Mouse (Mus musculus) liver, embryonic 15.5 days (tissue): ENCODE measurements around the gene Cacna1c. TPM values are rescaled to one million over a fixed set of nuclear protein-coding genes. Genes with fewer than 3 reads are reported as not detected.

Source experiments
- ATAC-seq: fragments of 200-750 bp; cut with Nextera tagmentation; 2 replicates; pipeline ENCODE4 v1.8.0; 2017; ENCODE audit warnings: moderate number of reproducible peaks, mild to moderate bottlenecking, moderate library complexity; ENCODE audit not compliant: insufficient read depth
- H3K27ac ChIP-seq: fragments of 300-500 bp; sonication (generic); replicated peaks from 2 replicates; pipeline ENCODE4 v1.5.1; 2015; ENCODE audit warnings: mild to moderate bottlenecking, inconsistent platforms
- H3K27me3 ChIP-seq: fragments of 300-500 bp; sonication (generic); 2 replicates; pipeline ENCODE4 v1.6.1; 2015; ENCODE audit warnings: mild to moderate bottlenecking, inconsistent platforms
- H3K36me3 ChIP-seq: fragments of 300-500 bp; sonication (generic); replicated peaks from 2 replicates; pipeline ENCODE4 v1.6.1; 2015; ENCODE audit warnings: moderate library complexity, mild to moderate bottlenecking, inconsistent platforms
- H3K4me1 ChIP-seq: fragments of 300-500 bp; sonication (generic); replicated peaks from 2 replicates; pipeline ENCODE4 v1.6.1; 2015; ENCODE audit warnings: inconsistent platforms
- H3K4me2 ChIP-seq: fragments of 300-500 bp; sonication (generic); 2 replicates; pipeline ENCODE4 v1.6.1; 2015; ENCODE audit warnings: moderate library complexity, mild to moderate bottlenecking, inconsistent platforms
- H3K4me3 ChIP-seq: fragments of 300-500 bp; sonication (generic); replicated peaks from 2 replicates; pipeline ENCODE4 v1.5.1; 2015; ENCODE audit warnings: mild to moderate bottlenecking, inconsistent platforms
- H3K9ac ChIP-seq: fragments of 300-500 bp; sonication (generic); 2 replicates; pipeline ENCODE4 v1.6.1; 2015; ENCODE audit warnings: moderate library complexity, mild to moderate bottlenecking, inconsistent platforms
- H3K9me3 ChIP-seq: fragments of 300-500 bp; sonication (generic); replicated peaks from 2 replicates; pipeline ENCODE4 v1.6.1; 2016; ENCODE audit warnings: inconsistent platforms
- WGBS: fragments of 180-500 bp; shearing (Covaris S2); methylation state at CpG from one replicate; pipeline ENCODE4 v1.1.7; 2015; ENCODE audit warnings: mixed read lengths; ENCODE audit not compliant: insufficient replicate concordance; 5-methylcytosine and 5-hydroxymethylcytosine counted together
- polyA plus RNA-seq: library from polyadenylated mRNA; unstranded; fragments of >200 nt; fragmentation: Nextera tagmentation; extraction: Ambion mirVana; gene quantifications from 2 replicates; pipeline ENCODE4 v1.2.1, GENCODE M21; 2015

Cacna1c gene
- polyA plus RNA-seq, 1 experiment from 2014 or later = 0.41 TPM

DNA sequence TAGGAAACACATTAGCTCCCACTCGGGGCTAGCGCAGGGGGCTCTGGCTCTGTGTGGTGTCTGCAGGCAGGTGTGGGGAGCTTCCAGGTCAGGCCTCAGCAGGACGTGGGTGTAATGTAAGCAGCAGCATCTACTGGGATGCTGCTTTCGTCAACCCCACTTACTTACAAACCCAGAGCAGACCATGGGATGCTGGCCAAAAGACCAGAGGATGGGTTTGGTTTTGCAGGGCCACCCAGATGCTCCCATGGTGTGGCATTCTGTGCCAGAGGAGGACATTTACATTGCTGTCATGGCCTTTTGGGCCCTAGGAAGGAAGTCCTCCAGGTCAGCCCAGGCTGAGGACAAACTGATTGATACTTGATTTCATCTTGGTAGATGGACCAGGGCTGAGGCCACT is 521.4 kb downstream of the Cacna1c start:
- Histone ChIP-seq H3K9me3 (no peaks in the 10 kb centered on the region), H3K27ac (no peak overlapping the region), H3K4me3 (no peak overlapping the region), H3K9ac (no peak overlapping the region), H3K4me2 (no peak overlapping the region), H3K27me3 (no peaks in the 10 kb centered on the region), H3K36me3 (no peaks in the 10 kb centered on the region), H3K4me1 (no peaks in the 10 kb centered on the region)
- WGBS = 66% methylated on average over 4 of the region's 4 CpGs
- no peak for ATAC-seq

DNA sequence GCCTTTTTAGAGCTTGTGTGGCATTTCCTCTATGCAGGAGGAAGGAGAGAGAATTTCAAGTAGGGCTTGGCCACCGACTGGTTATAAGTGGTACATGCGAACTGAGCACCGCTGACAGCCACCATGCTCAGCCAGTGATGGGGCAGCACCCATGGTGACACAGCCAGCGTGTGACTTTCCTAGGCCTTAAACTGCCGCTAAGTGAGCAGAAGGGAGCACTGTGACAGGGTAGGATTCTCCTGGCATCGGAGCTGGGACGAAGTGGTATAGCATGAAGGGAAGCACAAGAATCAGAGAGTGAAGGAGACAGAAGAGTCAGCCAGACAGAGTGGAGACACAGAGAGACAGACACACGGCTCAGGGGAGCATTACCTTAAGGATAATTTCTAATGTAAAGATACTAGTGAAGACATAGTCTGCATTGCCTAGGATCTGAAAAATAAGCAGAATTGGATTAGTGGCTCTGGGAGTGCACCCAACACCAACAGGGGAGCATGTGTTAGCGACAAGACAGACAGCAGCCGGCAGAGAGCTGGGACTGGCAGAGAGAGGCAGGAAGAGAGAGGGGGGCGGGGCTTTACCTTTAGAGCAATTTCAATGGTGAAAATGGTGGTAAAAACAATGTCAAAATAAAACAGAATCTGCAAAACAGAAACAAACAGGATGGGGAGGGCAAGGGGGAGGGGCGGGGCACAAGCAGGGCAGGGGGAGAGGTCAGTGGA is 522.1 kb downstream of the Cacna1c start:
- 68% methylated on average over 12 of the region's 12 CpGs for WGBS
- H3K4me1 ChIP-seq = no peaks in the 10 kb centered on the region
- H3K27me3 ChIP-seq = no peaks in the 10 kb centered on the region
- no peak overlapping the region for H3K9ac ChIP-seq
- H3K36me3 ChIP-seq = no peaks in the 10 kb centered on the region
- no peak overlapping the region for H3K4me2 ChIP-seq
- H3K27ac ChIP-seq = no peak overlapping the region
- no peak for ATAC-seq
- no peaks in the 10 kb centered on the region for H3K9me3 ChIP-seq
- H3K4me3 ChIP-seq = no peak overlapping the region

DNA sequence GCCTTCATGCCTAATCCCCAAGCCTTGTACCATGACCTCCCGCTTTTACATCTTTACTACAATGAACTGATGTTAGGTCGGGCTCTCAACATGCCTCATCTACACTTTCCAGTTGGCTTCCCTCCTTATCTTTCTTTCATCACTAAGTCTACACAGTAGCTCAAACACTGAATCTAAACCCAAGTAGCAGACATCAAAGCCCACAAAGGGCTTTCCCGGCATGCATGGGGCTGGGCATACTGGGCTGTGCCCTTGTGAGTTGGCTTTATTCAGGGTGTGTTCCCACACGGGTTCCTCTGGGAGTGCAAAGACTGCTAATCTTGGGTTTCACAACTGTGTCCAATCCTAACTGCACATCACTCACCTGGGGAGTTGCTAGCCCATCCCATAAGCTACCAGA is 542.9 kb downstream of the Cacna1c start:
- no peak for ATAC-seq
- H3K27me3 ChIP-seq = no peaks in the 10 kb centered on the region
- no peak overlapping the region for H3K27ac ChIP-seq
- 59% methylated on average over 4 of the region's 4 CpGs for WGBS
- H3K4me2 ChIP-seq = no peak overlapping the region
- H3K4me1 ChIP-seq = no peaks in the 10 kb centered on the region
- H3K9ac ChIP-seq = no peak overlapping the region
- H3K4me3 ChIP-seq = no peak overlapping the region
- no peaks in the 10 kb centered on the region for H3K9me3 ChIP-seq
- H3K36me3 ChIP-seq = no peaks in the 10 kb centered on the region

DNA sequence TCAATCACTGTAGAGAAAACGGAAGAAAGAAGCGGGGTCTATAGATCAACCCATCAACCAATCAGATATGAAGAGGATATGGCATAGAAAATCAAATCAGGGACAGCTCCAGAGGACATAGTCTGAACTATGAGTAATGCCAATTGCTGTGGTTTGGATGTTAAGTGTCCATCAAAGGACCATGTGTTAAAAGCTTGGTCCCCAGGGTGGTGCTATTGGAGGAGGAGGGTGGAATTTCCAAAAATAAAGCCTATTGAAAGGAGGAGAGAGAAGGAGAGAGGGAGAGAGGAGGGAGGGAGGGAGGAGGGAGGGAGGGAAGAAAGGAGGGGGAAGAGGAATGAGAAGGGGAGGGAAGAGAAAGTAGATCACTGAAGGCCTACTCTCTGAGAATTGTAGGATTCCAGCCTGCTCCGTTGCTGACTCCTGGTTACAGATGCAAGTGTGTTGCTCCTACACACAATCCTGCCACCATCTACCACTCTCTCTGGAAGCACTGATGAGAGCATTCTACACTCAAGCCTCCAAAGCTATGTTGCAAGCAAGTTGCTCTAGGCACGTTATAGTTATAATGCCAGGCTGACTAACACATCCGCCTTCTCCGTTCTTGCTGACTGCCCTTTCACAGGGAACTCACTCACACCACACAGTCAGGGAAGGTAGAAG is 547.0 kb downstream of the Cacna1c start:
- Histone ChIP-seq H3K4me1 (no peaks in the 10 kb centered on the region), H3K4me3 (no peak overlapping the region), H3K27me3 (no peaks in the 10 kb centered on the region), H3K9me3 (no peaks in the 10 kb centered on the region), H3K27ac (no peak overlapping the region), H3K9ac (no peak overlapping the region), H3K36me3 (no peaks in the 10 kb centered on the region), H3K4me2 (no peak overlapping the region)
- 71% methylated on average over 6 of the region's 6 CpGs for WGBS
- no peak for ATAC-seq

DNA sequence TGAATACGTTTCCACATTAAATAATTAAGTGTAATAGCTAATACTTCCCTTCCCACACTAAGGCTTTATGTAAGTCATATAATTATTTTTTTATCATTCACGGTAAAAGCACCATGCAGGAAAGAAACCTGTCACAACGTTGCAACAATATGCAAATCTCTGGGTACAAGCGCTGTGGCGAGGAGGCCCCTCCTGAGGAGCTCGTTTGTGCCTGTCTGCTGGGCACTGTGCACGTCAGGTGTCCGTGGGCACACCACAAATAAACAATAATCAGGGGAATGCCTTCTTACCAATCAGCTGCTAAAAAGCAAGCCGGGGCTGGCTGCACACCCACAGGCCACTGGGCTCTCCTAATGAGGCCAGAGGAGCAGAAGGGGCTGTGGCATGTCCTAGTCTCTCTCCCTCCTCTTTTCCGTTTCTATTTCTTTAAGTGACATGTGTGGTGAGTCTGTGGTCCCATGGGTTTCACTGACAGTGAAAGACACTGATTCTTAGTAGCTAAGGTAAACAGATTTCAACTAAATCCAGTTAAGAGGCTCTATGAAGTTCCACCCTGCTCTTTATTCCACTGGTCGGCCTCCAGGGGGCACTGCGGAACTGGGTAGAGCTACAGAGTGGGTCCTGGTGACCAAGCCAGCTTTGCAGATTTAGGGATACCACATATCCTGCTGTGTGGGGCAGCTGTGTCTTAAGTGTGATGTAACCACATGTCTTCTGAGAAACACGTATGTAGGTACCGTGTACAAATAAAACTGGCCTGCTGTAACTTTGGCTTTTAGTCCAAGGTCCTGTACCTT is 549.8 kb downstream of the Cacna1c start:
- Histone ChIP-seq H3K4me2 (no peak overlapping the region), H3K27me3 (no peaks in the 10 kb centered on the region), H3K9me3 (no peaks in the 10 kb centered on the region), H3K4me3 (no peak overlapping the region), H3K4me1 (no peaks in the 10 kb centered on the region), H3K9ac (no peak overlapping the region), H3K36me3 (no peaks in the 10 kb centered on the region), H3K27ac (no peak overlapping the region)
- ATAC-seq = no peak
- WGBS = 38% methylated on average over 14 of the region's 14 CpGs

DNA sequence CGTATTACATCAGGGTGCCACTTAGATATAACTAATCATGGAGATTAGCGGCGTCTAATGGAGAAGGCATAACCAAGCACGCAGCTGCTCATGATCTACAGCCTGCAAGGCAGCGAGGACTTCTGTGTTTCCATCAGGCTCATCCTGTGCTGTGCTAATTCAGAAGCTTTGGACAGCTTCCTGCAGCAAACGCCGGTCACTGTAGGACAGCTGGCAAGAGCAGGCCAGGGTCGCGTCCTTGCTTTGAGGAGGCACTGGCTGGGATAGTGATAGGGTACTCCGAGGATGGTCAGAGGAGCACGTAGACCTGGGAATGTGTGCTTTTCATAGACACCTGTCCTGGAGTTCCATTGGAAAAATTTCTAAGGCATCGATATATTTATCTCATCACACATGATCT is 551.4 kb downstream of the Cacna1c start:
- Histone ChIP-seq H3K36me3 (no peaks in the 10 kb centered on the region), H3K4me1 (no peaks in the 10 kb centered on the region), H3K27ac (no peak overlapping the region), H3K4me2 (no peak overlapping the region), H3K9me3 (no peaks in the 10 kb centered on the region), H3K9ac (no peak overlapping the region), H3K4me3 (no peak overlapping the region), H3K27me3 (no peaks in the 10 kb centered on the region)
- ATAC-seq = no peak
- 73% methylated on average over 12 of the region's 12 CpGs for WGBS

DNA sequence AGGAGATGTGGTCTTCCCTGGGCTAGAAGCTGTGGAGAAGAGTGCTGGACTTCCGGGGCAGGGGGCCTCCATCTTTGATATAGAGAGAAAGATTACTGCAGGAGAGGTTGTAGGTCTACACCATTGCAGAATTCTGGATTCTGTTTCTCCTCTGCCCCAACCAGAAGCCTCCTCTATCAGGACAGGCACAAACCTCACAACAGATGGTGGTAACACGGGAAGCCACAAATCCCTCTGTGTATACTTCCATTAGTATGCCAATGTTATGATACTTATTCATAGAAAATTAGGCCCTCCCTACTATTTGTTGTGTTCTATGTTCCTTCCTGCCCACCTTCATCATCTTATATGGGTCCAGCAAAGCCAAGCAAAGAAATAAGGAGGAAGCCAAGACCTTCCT is 552.7 kb downstream of the Cacna1c start:
- Histone ChIP-seq H3K27ac (no peak overlapping the region), H3K4me3 (no peak overlapping the region), H3K36me3 (no peaks in the 10 kb centered on the region), H3K4me1 (no peaks in the 10 kb centered on the region), H3K9me3 (no peaks in the 10 kb centered on the region), H3K9ac (no peak overlapping the region), H3K27me3 (no peaks in the 10 kb centered on the region), H3K4me2 (no peak overlapping the region)
- no peak for ATAC-seq
- 53% methylated on average over 2 of the region's 2 CpGs for WGBS

DNA sequence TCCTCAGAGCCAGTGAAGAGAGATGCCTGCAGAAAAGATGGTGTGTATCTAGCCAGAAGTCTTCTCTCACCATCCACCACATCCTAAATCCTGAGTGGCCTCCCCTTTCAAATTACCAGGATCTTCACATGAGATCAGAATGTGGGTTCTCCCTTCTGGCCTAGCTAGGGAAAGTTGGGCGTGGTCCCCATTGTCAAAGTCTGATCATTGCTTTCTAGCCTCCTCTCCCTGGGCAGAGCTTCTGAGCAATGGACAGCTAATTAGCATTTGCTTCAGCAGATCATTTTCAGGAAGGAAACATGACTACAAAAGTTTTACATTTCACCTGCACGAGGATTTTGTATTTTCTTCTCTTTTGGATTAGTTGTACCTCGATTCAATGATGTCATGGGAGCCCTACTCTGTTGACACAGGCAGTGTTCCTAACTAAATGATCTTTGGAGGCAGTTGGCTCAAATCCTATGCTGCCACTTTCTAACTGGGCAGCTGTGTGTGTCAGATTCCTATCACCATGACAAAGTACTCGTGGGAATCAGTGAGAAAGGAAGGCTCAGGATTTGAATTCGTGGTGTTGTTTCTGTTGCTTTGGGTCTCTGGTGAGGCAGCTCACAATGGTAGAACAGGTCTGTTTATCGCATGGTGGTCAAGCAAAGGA is 554.4 kb downstream of the Cacna1c start:
- no peak overlapping the region for H3K4me2 ChIP-seq
- 37% methylated on average over 6 of the region's 6 CpGs for WGBS

DNA sequence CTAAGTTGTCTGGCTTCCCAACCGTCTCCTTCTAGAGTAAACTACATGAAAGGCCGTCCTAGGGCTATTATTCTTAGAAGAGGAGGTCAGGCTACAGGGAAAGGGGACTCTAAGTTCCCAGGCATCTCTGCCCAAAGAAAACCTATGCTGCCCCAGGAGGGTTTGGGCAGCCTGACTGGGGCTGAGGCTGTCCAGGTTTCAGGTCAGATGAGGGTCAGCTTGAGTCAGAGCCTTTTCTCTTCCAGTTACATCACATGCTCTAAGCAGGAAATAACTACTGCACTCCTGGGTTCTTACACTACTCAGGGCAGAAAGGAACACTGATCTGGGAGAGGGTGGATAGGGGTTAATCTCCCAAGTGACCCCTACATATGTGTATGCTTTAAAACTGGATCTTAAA is 556.4 kb downstream of the Cacna1c start:
- Histone ChIP-seq H3K4me1 (no peaks in the 10 kb centered on the region), H3K27ac (no peak overlapping the region), H3K4me3 (no peak overlapping the region), H3K36me3 (no peaks in the 10 kb centered on the region), H3K9ac (no peak overlapping the region), H3K27me3 (no peaks in the 10 kb centered on the region), H3K9me3 (no peaks in the 10 kb centered on the region), H3K4me2 (no peak overlapping the region)
- WGBS = 52% methylated on average over 2 of the region's 2 CpGs
- no peak for ATAC-seq

More for the DNA sequence above, 554.4 kb downstream of the Cacna1c start:
- no peak overlapping the region for H3K9ac ChIP-seq
- H3K36me3 ChIP-seq = no peaks in the 10 kb centered on the region
- no peaks in the 10 kb centered on the region for H3K27me3 ChIP-seq
- ATAC-seq = no peak
- H3K9me3 ChIP-seq = no peaks in the 10 kb centered on the region
- H3K4me3 ChIP-seq = no peak overlapping the region
- H3K27ac ChIP-seq = no peak overlapping the region
- H3K4me1 ChIP-seq = no peaks in the 10 kb centered on the region

DNA sequence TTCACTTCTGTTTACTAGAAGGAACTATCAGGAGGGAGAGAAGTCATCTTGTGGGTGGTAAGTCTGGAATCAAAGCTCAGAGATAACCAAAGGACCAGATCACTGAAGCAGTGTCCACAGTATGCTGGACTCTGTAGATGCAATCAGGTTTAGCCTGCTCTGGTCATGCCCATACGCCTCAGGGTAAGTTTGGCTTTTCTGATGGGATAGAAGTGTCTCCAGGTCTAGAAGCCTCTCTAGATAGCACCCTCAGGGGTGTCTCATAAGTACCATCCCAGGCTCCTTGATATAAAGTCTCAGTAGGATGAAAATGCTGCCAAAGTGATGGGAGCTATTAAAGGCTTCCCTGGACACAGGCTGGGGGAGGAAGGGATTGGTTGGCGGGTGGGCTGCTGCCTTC is 557.3 kb downstream of the Cacna1c start:
- no peaks in the 10 kb centered on the region for H3K27me3 ChIP-seq
- H3K4me1 ChIP-seq = no peaks in the 10 kb centered on the region
- WGBS = 64% methylated on average over 2 of the region's 2 CpGs
- no peaks in the 10 kb centered on the region for H3K9me3 ChIP-seq
- no peak overlapping the region for H3K4me2 ChIP-seq
- H3K9ac ChIP-seq = no peak overlapping the region
- no peaks in the 10 kb centered on the region for H3K36me3 ChIP-seq
- ATAC-seq = no peak
- no peak overlapping the region for H3K27ac ChIP-seq
- no peak overlapping the region for H3K4me3 ChIP-seq

DNA sequence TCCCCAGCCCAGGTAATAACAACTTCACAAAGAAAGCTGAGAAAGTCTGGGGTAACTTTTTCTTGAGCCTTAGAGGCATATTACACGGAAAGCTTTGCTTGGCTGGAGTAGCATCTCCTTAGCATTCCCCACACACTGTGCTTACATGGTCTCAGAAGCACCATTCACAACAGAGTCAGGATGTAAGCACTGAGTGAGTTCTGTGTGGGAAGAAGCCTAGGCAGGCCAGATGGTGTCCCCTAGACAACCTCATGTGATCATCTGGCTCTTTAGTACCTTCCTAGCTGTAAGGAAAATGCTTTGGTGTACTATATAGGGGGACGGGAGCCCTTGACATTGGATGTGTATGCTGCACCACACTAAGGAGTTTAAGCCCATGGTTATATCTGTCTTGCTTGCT is 563.7 kb downstream of the Cacna1c start:
- Histone ChIP-seq H3K4me2 (no peak overlapping the region), H3K9ac (no peak overlapping the region), H3K27ac (no peak overlapping the region), H3K27me3 (no peaks in the 10 kb centered on the region), H3K4me3 (no peak overlapping the region), H3K4me1 (no peaks in the 10 kb centered on the region), H3K9me3 (no peaks in the 10 kb centered on the region), H3K36me3 (no peaks in the 10 kb centered on the region)
- 57% methylated on average over 2 of the region's 2 CpGs for WGBS
- ATAC-seq = no peak
